Comparison of ENCODE assay signal across 27 mouse cellular contexts in the genomic region with DNA sequence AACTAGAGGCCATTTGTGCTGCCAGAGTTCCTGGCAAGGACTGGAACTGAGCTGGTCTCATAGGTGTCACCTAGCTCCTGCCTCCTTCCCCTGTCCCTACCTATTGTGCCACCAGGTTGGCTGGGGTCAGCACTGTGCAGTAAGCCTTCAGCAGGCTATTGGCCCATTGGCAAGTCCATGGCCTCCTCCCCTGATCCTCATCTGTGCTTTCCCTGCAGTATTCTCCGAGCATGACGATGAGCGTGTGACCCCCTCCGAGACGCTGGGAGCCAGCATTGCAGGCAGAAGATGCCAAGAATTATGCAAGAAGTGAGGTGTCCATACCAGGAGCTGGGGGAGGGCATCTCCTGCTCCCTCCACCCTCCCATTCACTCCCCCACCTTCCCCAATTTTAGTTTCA. TPM values are rescaled to one million over a fixed set of nuclear protein-coding genes. Genes with fewer than 3 reads are reported as not detected.
DNase-seq lines count a peak whose midpoint lies in the region; ATAC-seq and TF ChIP-seq lines count a peak whose summit lies in the region.
"Had no signal": no experiment of that assay in that cellular context is flagged by ENCODE, and none has a peak within 500 bp of the region (broad histone marks: within the 10 kb centered on the region; RNA-seq: fewer than 3 reads in every experiment).

No protein-coding gene starts in this region.

- H3K4me2 ChIP-seq in forebrain, postnatal 0 days (ENCODE audit: low read depth): no peak overlapping the region
- H3K4me2 ChIP-seq: embryonic facial prominence, embryonic 12.5 days; heart, embryonic 15.5 days; hindbrain, embryonic 14.5 days; liver, embryonic 13.5 days; lung, embryonic 14.5 days; midbrain, embryonic 12.5 days; neural tube, embryonic 15.5 days had no signal

- no peak for TF ChIP-seq CTCF in forebrain, postnatal 0 days (IDR thresholded peaks at IDR 0.05; ENCODE audit: low read depth)

- DNase-seq in cerebellum, adult 9-11 months: peak; percentile 59
- no peak for DNase-seq in cerebellum, postnatal 4 days (ENCODE audit: low spot score in 2 of 2)
- peak; percentile 24 for DNase-seq in gastrocnemius, postnatal 25 days
- DNase-seq in gastrocnemius, postnatal 10 days: no peak
- DNase-seq in lung, postnatal 10 days: peak; percentile 10
- no peak for DNase-seq in lung, postnatal 25 days (ENCODE audit: low spot score)
- DNase-seq in forebrain, postnatal 0 days: no peak
- DNase-seq: adrenal gland, adult 8-10 months; heart, postnatal 36 days; kidney, adult 2 months; kidney, postnatal 10 days; liver, embryonic 13.5 days; lung, embryonic 14.5 days had no signal

- WGBS in forebrain, postnatal 0 days: 84% methylated on average over 5 of the region's 5 CpGs

- H3K9ac ChIP-seq in forebrain, postnatal 0 days: no peak overlapping the region
- H3K9ac ChIP-seq: embryonic facial prominence, embryonic 12.5 days; heart, embryonic 15.5 days; hindbrain, embryonic 14.5 days; liver, embryonic 13.5 days; lung, embryonic 14.5 days; midbrain, embryonic 12.5 days; neural tube, embryonic 15.5 days had no signal

- no peaks in the 10 kb centered on the region for H3K9me3 ChIP-seq in forebrain, postnatal 0 days (ENCODE audit: low read length)
- H3K9me3 ChIP-seq: embryonic facial prominence, embryonic 12.5 days; heart, embryonic 15.5 days; liver, embryonic 13.5 days; midbrain, embryonic 12.5 days; neural tube, embryonic 15.5 days had no signal

- no peak overlapping the region for H3K27ac ChIP-seq in forebrain, postnatal 0 days (ENCODE audit: low read depth, low read length)
- H3K27ac ChIP-seq: embryonic facial prominence, embryonic 12.5 days; heart, embryonic 15.5 days; hindbrain, embryonic 14.5 days; liver, embryonic 13.5 days; macrophage; midbrain, embryonic 12.5 days; neural tube, embryonic 15.5 days had no signal

- peak; percentile 79 for ATAC-seq in granulocyte monocyte progenitor cell, adult 5-6 weeks (replicated peaks; ENCODE audit: poor library complexity, severe bottlenecking)
- ATAC-seq in forebrain, postnatal 0 days: no peak
- ATAC-seq: inflammation-experienced regulatory T-cells, adult 6 months had no signal

- H3K4me3 ChIP-seq in forebrain, postnatal 0 days (ENCODE audit: low read depth, low read length): no peak overlapping the region
- H3K4me3 ChIP-seq: embryonic facial prominence, embryonic 12.5 days; heart, embryonic 15.5 days; liver, embryonic 13.5 days; midbrain, embryonic 12.5 days; neural tube, embryonic 15.5 days had no signal

- no peaks in the 10 kb centered on the region for H3K4me1 ChIP-seq in forebrain, postnatal 0 days (ENCODE audit: insufficient read depth)
- H3K4me1 ChIP-seq: embryonic facial prominence, embryonic 12.5 days; heart, embryonic 15.5 days; liver, embryonic 13.5 days; midbrain, embryonic 12.5 days had no signal

- no peaks in the 10 kb centered on the region for H3K27me3 ChIP-seq in forebrain, postnatal 0 days (ENCODE audit: insufficient read depth, low read length)
- H3K27me3 ChIP-seq: embryonic facial prominence, embryonic 12.5 days; heart, embryonic 15.5 days; liver, embryonic 13.5 days; midbrain, embryonic 12.5 days; neural tube, embryonic 15.5 days had no signal

- peaks cover 42% of the 10 kb centered on the region for H3K36me3 ChIP-seq in forebrain, postnatal 0 days (ENCODE audit: insufficient read depth)

RNA-seq across cellular contexts. Expression of a gene that starts 18.9 kb away (rescaled TPM):
- 10 to 100 TPM; 82.0 to 95.5 TPM for total RNA-seq in gastrocnemius, postnatal 25 days (2021)
- 10 to 100 TPM; 70.9 to 80.3 TPM for total RNA-seq in gastrocnemius, postnatal 10 days (2021)
- total RNA-seq in granulocyte monocyte progenitor cell, adult 5-6 weeks (2014; fragmentation: Nextera tagmentation): 78.5 and 105 TPM in 2 replicates
- 56.6 and 61.0 TPM in 2 replicates for total RNA-seq in granulocyte monocyte progenitor cell, adult 5-6 weeks (2017)
- total RNA-seq in forebrain, postnatal 0 days (2014; rRNA removed): 43.8 and 48.5 TPM in 2 replicates
- 73.3 and 80.4 TPM in 2 replicates for polyA plus RNA-seq in forebrain, postnatal 0 days (2015; fragmentation: Nextera tagmentation; extraction: Ambion mirVana)

RNA-seq across cellular contexts. Expression of a gene that starts 19.0 kb away (rescaled TPM):
- total RNA-seq in gastrocnemius, postnatal 25 days (2021): 10 to 100 TPM; 16.8 to 18.0 TPM
- total RNA-seq in gastrocnemius, postnatal 10 days (2021): 10 to 100 TPM; 14.9 to 17.2 TPM
- total RNA-seq in granulocyte monocyte progenitor cell, adult 5-6 weeks (2014; fragmentation: Nextera tagmentation): 8.8 and 10.4 TPM in 2 replicates
- 7.2 and 10.9 TPM in 2 replicates for total RNA-seq in granulocyte monocyte progenitor cell, adult 5-6 weeks (2017)
- total RNA-seq in forebrain, postnatal 0 days (2014; rRNA removed): 2.8 and 4.6 TPM in 2 replicates
- polyA plus RNA-seq in forebrain, postnatal 0 days (2015; fragmentation: Nextera tagmentation; extraction: Ambion mirVana): 4.0 and 4.5 TPM in 2 replicates

RNA-seq across cellular contexts. Expression of a gene that starts 48.9 kb away (rescaled TPM):
- total RNA-seq in gastrocnemius, postnatal 25 days (2021): not detected
- not detected for total RNA-seq in gastrocnemius, postnatal 10 days (2021)
- total RNA-seq in granulocyte monocyte progenitor cell, adult 5-6 weeks (2014; fragmentation: Nextera tagmentation): not detected in 2 replicates
- not detected in 2 replicates for total RNA-seq in granulocyte monocyte progenitor cell, adult 5-6 weeks (2017)
- total RNA-seq in forebrain, postnatal 0 days (2014; rRNA removed): not detected in 2 replicates
- polyA plus RNA-seq in forebrain, postnatal 0 days (2015; fragmentation: Nextera tagmentation; extraction: Ambion mirVana): 0.09 TPM in 1 of 2 replicates, not detected in the other
- total RNA-seq: gastrocnemius, adult 8-10 months; heart, postnatal 36 days; layer of hippocampus, postnatal 10 days; left cerebral cortex, adult 8-10 months had no signal
- polyA plus RNA-seq: heart, embryonic 15.5 days; hindbrain, embryonic 14.5 days; inflammation-experienced regulatory T-cells, adult 6 months; kidney, adult 2 months; liver, embryonic 13.5 days; lung, embryonic 14.5 days; macrophage; neural tube, embryonic 15.5 days; small intestine, adult 2 months; thymus, postnatal 0 days; urinary bladder, adult 2 months had no signal

Comparison
In these comparisons a context has a peak if more than half of its experiments do, and no peak if none do; other contexts are left out.
1. DNase-seq: peak in cerebellum, adult 9-11 months (single experiment), gastrocnemius, postnatal 25 days (single experiment) and lung, postnatal 10 days (single experiment); none in cerebellum, postnatal 4 days (0 of 2), gastrocnemius, postnatal 10 days (single experiment), lung, postnatal 25 days (single experiment) and forebrain, postnatal 0 days (single experiment).